Mouse (Mus musculus): ENCODE measurements around the gene Smyd2. TPM values are rescaled to one million over a fixed set of nuclear protein-coding genes. Genes with fewer than 3 reads are reported as not detected.

Gene Smyd2
- polyA plus RNA-seq, 1 experiment: not detected

GRCm38 (mm10) chr1:189923157-189923556 is 994 bp upstream of the Smyd2 start:
- Histone ChIP-seq H3K4me3 (ENCODE audit: insufficient read depth, low read depth, low read length) (no peak overlapping the region), H3K27ac (ENCODE audit: insufficient read depth, low read depth, low read length) (no peak overlapping the region), H3K4me1 (ENCODE audit: control insufficient read depth, insufficient read depth, low read length) (peaks cover 10% of the 10 kb centered on the region)
- WGBS: 91% methylated on average over 4 of the region's 4 CpGs
- TF ChIP-seq CTCF (IDR thresholded peaks at IDR 0.05; ENCODE audit: insufficient read depth, low read depth, low read length) (no peak), POLR2A (IDR thresholded peaks at IDR 0.05; ENCODE audit: insufficient read depth, low read depth, low read length) (no peak)

DNA sequence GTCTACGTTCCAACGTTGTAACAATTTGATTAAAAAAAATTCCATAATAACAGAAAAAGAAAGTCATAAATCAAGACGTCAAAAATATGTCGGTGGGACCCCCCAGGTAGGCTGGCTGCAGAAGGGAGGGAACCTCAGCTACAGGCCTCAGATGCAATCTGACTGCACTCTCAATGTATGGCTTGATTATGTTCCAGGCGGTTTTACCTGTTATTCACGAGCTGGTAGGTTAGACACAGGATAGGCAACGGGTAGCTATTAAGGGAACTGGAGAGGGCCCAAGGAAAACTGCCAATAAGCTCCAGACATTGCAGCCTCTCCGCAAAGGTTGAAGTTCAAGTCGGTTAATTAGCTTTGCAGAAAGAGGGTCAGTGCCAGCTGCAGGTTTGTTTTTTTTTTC is 558 bp upstream of the Smyd2 start:
- H3K4me3 ChIP-seq (ENCODE audit: insufficient read depth, low read depth, low read length): peak overlapping the region; percentile 93
- TF ChIP-seq POLR2A (IDR thresholded peaks at IDR 0.05; ENCODE audit: insufficient read depth, low read depth, low read length) (no peak), CTCF (IDR thresholded peaks at IDR 0.05; ENCODE audit: insufficient read depth, low read depth, low read length) (no peak)
- WGBS: 36% methylated on average over 9 of the region's 9 CpGs
- H3K4me1 ChIP-seq (ENCODE audit: control insufficient read depth, insufficient read depth, low read length): peaks cover 10% of the 10 kb centered on the region
- peak overlapping the region; percentile 27; the same call in 1 of the 2 replicates for H3K27ac ChIP-seq (ENCODE audit: insufficient read depth, low read depth, low read length)

- Histone ChIP-seq H3K4me3 (ENCODE audit: insufficient read depth, low read depth, low read length) (peak overlapping the region; percentile 93), H3K27ac (ENCODE audit: insufficient read depth, low read depth, low read length) (peak overlapping the region; percentile 43; the same call in 1 of the 2 replicates), H3K4me1 (ENCODE audit: control insufficient read depth, insufficient read depth, low read length) (peaks cover 15% of the 10 kb centered on the region)
- no peak for TF ChIP-seq CTCF (IDR thresholded peaks at IDR 0.05; ENCODE audit: insufficient read depth, low read depth, low read length)
- no peak for TF ChIP-seq POLR2A (IDR thresholded peaks at IDR 0.05; ENCODE audit: insufficient read depth, low read depth, low read length)
- 6% methylated on average over 4 of the region's 4 CpGs for WGBS
These were observed 670 bp downstream of the Smyd2 start for GRCm38 (mm10) chr1:189921568-189921817.

DNA sequence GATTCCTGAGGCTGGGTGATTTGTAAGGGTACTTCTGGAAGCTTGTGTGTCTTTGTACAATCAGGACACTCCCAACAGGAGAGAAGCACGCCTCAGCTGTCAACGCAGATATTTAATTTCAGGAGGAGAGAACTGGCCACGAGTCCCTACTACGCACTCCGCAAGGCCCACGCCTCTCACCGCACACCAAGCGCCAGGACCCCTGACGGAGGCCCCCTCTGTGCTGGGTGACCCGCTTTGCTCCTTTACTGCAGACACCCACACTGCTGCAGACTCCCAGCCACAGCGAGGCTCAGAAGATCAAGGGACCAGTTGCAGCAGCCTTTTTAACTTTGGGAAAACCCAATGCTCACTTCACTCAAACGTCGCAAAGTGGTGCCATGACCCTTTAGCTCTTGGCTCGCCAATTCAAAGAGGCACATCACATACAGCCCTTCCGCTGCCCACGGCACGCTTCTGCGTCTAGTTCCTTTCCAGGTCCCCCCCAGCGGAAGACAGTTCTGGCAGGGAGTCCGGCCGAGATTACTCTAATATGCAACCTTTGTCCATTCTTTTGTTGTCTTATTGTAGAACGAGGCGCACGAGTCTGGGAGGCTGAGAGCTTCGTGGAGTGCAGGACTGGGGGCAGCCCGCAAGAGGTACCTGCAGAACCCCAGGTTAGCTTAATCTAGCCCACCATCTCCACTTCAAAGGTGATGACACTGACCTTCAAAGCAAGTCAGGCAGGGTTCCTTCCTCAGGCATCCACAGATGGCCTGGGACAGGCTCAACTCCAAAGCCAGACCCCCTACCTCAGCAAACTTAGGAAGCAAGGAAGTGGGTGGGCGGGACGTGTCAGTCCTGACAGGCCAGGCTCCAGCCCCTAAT is 1.2 kb downstream of the Smyd2 start:
- TF ChIP-seq CTCF (IDR thresholded peaks at IDR 0.05; ENCODE audit: insufficient read depth, low read depth, low read length): no peak
- TF ChIP-seq POLR2A (IDR thresholded peaks at IDR 0.05; ENCODE audit: insufficient read depth, low read depth, low read length): no peak
- H3K27ac ChIP-seq (ENCODE audit: insufficient read depth, low read depth, low read length): no peak overlapping the region; the same call in 1 of the 2 replicates
- H3K4me3 ChIP-seq (ENCODE audit: insufficient read depth, low read depth, low read length): peak overlapping the region; percentile 93
- H3K4me1 ChIP-seq (ENCODE audit: control insufficient read depth, insufficient read depth, low read length): peaks cover 17% of the 10 kb centered on the region
- WGBS: 53% methylated on average over 28 of the region's 28 CpGs

- Histone ChIP-seq H3K4me3 (ENCODE audit: insufficient read depth, low read depth, low read length) (no peak overlapping the region), H3K27ac (ENCODE audit: insufficient read depth, low read depth, low read length) (no peak overlapping the region), H3K4me1 (ENCODE audit: control insufficient read depth, insufficient read depth, low read length) (peaks cover 19% of the 10 kb centered on the region)
- no peak for TF ChIP-seq CTCF (IDR thresholded peaks at IDR 0.05; ENCODE audit: insufficient read depth, low read depth, low read length)
- TF ChIP-seq POLR2A (IDR thresholded peaks at IDR 0.05; ENCODE audit: insufficient read depth, low read depth, low read length): no peak
- 84% methylated on average over 3 of the region's 3 CpGs for WGBS
These were observed 2.4 kb downstream of the Smyd2 start for GRCm38 (mm10) chr1:189919756-189920155.

GRCm38 (mm10) chr1:189917126-189917500 is 5.0 kb downstream of the Smyd2 start:
- H3K4me1 ChIP-seq (ENCODE audit: control insufficient read depth, insufficient read depth, low read length): peaks cover 32% of the 10 kb centered on the region
- no peak overlapping the region for H3K4me3 ChIP-seq (ENCODE audit: insufficient read depth, low read depth, low read length)
- WGBS: 63% methylated on average over 4 of the region's 4 CpGs
- TF ChIP-seq POLR2A (IDR thresholded peaks at IDR 0.05; ENCODE audit: insufficient read depth, low read depth, low read length): no peak
- TF ChIP-seq CTCF (IDR thresholded peaks at IDR 0.05; ENCODE audit: insufficient read depth, low read depth, low read length): no peak
- H3K27ac ChIP-seq (ENCODE audit: insufficient read depth, low read depth, low read length): 0 out of 2 replicates have a peak overlapping the region, but pooled peaks have one; percentile 2

DNA sequence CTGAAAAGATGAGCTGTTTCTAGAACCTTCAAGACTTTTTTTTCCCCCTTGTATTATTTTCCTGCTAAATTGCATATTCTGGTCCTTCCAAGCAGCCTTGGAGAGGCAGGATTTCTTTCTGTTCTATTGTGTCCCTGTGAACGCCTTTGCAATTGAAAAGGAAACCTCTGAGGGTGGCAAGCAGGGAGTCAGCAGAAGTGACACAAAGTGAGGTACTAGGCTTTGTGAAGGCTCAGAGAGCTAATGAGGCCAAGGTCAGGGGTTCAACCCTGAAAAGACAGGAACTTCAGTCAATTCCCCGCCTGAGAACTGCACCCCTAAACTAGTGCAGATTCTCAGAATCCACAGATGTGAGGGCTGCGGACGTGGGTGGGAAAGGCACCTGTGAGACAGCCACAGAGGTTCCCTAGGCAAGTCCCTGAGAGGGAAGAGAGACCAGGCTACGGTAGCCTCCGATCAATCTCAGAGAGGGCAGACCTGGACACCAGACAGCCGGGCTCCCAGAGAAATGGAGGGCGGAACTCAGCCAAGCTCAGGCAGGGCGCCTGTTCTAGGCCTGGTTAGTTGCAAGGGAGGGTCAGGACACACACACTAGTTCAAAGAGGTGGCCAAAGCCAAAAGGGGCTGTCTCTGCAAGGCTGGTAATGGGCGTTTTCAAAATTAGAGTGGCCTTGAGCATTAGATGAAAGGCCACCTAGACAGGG is 5.6 kb downstream of the Smyd2 start:
- Histone ChIP-seq H3K4me1 (ENCODE audit: control insufficient read depth, insufficient read depth, low read length) (peaks cover 34% of the 10 kb centered on the region), H3K27ac (ENCODE audit: insufficient read depth, low read depth, low read length) (peak overlapping the region; percentile 29; the same call in 1 of the 2 replicates), H3K4me3 (ENCODE audit: insufficient read depth, low read depth, low read length) (no peak overlapping the region)
- TF ChIP-seq CTCF (IDR thresholded peaks at IDR 0.05; ENCODE audit: insufficient read depth, low read depth, low read length) (no peak), POLR2A (IDR thresholded peaks at IDR 0.05; ENCODE audit: insufficient read depth, low read depth, low read length) (no peak)
- 58% methylated on average over 10 of the region's 10 CpGs for WGBS

- Histone ChIP-seq H3K27ac (ENCODE audit: insufficient read depth, low read depth, low read length) (no peak overlapping the region), H3K4me3 (ENCODE audit: insufficient read depth, low read depth, low read length) (no peak overlapping the region), H3K4me1 (ENCODE audit: control insufficient read depth, insufficient read depth, low read length) (peaks cover 47% of the 10 kb centered on the region)
- TF ChIP-seq CTCF (IDR thresholded peaks at IDR 0.05; ENCODE audit: insufficient read depth, low read depth, low read length): no peak
- 85% methylated on average over 21 of the region's 21 CpGs for WGBS
These were observed 8.9 kb downstream of the Smyd2 start for GRCm38 (mm10) chr1:189913093-189913760.
